Mouse (Mus musculus): ENCODE measurements at regions not wholly inside any gene's neighbourhood (a gene's known extent, or its start where the extent isn't known, plus 50 kb on each side); places are given as distances from the start of the nearest gene placed in this dataset.

- peak; percentile 46 for DNase-seq (ENCODE audit: low read depth, low spot score)
Observed at GRCm38 (mm10) chr11:110588280-110588679, 189.4 kb downstream of the Map2k6 start.

DNA sequence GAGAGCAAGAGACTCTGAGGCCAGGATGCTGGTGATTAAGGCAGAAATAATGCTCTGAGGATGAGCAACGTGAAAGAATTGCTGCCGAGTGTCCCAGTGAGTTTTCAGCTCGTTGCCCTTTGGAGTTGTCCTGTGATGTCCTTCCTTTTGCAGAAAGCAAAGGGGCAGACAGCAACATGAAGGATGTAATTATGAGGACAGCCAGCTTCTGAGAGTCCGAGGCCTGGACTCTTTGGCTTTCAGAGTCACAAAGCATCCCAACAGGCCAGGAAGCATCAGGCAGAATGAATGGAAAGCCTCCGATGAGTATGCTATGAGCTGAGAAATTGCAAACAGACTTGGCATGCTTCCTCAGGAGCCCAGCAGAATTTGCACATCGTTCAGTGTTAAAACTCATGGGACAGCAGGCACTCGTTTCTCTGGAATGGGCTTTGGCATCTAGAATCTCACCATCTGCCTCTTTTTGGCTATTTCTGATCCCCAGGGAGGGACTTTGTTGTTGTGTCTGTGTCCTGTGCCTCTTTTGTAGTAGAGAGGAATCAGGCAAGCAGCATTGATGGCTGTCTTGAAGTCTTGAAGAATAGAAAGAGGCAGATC lies 196.4 kb downstream of the Map2k6 start:
- DNase-seq (ENCODE audit: low read depth, low spot score) = no peak

GRCm38 (mm10) chr11:110605041-110605882 lies 206.3 kb downstream of the Map2k6 start:
- DNase-seq (ENCODE audit: low read depth, low spot score) = no peak

- no peak for DNase-seq (ENCODE audit: low read depth, low spot score)
Observed at GRCm38 (mm10) chr11:110609276-110609675, 210.4 kb downstream of the Map2k6 start.

GRCm38 (mm10) chr11:110610831-110611230 lies 211.9 kb downstream of the Map2k6 start:
- DNase-seq (ENCODE audit: low read depth, low spot score) = no peak

DNA sequence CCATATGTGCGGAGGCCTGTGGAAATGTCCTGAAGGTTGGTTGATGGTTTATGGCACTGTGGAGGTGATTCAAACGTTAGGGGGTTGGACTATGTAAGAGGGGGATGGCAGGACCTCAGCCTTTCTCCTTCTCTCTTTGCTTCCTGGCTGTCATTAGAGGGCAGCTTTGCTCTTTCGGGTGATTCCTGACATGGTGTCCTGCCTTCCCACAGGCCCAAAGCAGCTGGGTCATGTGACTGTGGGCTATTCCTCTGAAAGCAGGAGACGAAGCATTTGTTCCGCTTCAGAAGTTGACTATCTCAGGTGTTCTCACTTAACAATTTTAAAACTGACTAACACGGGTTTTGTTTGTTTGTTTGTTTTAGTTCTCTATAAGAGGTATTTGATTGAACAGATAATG lies 233.1 kb downstream of the Map2k6 start:
- DNase-seq (ENCODE audit: low read depth, low spot score) = no peak

GRCm38 (mm10) chr11:110633351-110633750 lies 234.4 kb downstream of the Map2k6 start:
- no peak for DNase-seq (ENCODE audit: low read depth, low spot score)

GRCm38 (mm10) chr11:110642485-110642884 lies 243.6 kb downstream of the Map2k6 start:
- DNase-seq (ENCODE audit: low read depth, low spot score) = no peak

GRCm38 (mm10) chr11:110649575-110650210 lies 250.8 kb downstream of the Map2k6 start:
- DNase-seq (ENCODE audit: low read depth, low spot score) = no peak

DNA sequence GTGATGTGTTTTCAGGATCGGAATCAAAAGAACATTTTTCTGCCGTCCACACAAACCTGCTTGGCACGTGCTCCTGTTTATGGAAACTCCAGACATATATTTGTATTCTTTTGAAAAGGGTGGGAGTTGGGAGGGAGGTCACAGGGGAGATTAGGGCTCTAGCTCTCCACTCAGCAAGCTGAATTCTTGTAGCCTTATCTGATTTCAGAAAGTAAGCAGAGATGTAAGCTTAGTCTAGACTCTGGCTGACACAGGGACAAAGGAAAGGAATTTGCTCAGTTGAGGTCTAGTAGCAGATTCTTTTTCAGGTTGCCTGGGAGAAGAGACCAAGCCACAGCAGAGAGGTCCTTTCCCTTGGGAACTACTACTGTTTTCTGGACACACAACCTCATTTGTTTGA lies 253.1 kb downstream of the Map2k6 start:
- no peak for DNase-seq (ENCODE audit: low read depth, low spot score)

GRCm38 (mm10) chr11:110656524-110657156 lies 257.7 kb downstream of the Map2k6 start:
- no peak for DNase-seq (ENCODE audit: low read depth, low spot score)

- no peak for DNase-seq (ENCODE audit: low read depth, low spot score)
Observed at GRCm38 (mm10) chr11:110657854-110658253, 258.9 kb downstream of the Map2k6 start.

DNA sequence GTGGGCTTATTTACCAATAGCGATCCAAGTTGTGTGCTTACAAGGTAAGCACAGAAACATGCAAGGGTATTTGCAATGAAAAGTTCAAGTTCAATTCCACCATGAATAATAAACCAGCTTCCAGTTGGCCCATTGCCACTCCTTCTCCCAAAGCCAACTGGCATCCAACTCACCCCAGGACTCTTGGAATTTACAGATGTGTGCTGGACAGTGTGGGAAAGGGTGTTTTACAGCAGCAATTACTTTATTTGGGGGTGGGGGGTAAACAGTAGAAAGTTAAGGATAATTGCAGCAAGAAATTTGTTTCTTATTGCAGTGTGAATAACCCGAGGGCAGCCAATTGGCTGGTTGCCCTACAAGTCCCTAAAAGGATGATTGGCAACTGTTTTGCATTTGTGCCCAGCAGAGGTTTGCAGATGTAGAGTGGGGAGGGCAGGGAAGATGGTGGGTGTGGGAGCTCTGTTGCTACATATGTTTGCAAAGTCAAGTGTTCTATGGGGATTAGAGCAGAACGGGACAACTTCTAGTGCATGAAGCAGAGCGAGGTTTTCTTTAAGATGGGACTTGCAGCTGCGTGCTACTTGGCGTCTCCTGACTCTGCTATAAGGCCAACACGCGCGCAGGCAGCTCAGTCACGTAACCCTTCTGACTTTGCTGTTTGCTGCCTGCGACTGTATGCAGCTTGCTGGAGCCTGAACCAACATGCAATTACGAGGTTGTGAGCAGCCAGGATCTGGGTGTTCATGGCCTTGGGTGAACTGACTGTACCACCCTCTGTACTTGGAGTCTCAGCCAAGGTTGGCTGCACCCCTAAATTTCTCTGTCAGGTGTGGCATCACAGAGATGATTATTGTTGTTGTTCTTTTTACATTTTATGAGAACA lies 271.9 kb downstream of the Map2k6 start:
- no peak for DNase-seq (ENCODE audit: low read depth, low spot score)

DNA sequence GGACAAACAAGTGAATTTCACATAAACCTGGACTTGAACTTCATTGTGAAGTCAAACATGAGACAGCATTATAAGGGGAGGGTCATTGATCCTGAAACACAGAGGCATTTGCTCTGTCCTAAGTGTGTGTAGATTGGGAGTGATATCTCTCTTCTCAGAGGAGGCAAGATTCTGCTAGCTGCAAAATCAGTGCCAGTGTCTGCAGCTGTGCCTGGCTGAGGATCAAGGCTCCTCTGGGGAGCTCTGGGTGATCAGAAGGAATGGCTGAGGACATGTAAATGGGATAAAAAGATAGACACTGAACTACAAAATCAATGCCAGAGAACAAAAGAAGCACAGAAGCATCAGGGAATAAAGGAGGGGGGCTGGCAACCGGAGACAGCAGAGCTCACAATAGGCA lies 274.0 kb downstream of the Map2k6 start:
- no peak for DNase-seq (ENCODE audit: low read depth, low spot score)

DNA sequence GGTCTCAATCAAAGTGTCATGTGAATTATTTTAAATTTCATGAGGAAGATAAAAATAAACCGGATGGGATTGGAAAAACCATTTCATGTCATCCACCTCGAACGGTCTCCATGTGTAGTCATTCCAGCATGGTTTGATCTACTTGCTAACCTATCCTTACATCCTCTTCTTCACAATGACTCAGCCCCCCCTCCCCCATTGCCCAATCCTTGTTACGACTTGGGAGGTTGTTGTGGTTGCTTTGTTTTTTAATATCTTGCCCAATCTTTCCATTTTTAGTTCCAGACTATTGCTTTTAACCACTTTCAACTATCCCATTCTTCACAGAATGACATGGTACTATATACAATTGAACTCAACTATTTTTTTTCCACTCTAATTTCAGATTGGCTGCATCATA lies 275.0 kb upstream of the Kcnj16 start:
- no peak for DNase-seq (ENCODE audit: low read depth, low spot score)

DNA sequence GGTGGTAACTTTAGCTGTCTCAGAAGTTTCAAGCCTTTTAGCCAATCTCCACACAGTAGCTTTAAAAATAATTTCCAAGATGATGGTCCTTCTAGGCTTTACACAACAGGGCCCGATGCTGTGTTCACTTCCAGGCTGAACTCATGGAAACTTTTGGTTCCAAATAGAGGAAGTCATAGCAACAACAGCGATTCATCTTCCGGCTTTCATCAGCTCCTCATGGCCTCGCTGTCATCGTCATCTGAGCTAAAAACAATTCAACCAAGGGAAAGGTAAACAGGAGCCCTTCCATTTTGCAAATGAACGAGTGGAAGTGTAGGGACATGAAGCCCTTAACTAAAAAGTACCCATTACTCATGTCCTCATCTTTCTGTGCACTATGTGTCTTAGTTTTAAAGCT lies 270.8 kb upstream of the Kcnj16 start:
- DNase-seq (ENCODE audit: low read depth, low spot score) = no peak

DNA sequence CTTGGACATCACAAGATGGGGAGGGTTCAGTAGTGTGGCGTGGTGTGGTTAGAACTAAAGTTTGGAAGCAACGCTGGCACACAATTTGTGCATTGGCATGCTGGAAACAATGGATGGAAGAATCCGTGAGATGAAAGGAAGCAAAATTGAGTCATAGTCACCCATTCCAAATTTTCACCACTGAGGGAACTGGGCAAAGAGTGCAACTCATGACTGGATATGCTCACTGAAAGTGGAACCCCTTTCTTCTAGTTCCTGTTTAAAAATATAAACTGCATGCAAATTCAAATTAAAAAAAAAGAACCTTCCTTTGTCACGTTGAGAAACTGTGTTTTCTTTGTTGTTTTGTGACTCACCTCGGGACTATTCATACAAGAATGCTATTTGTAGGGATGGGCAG lies 269.5 kb upstream of the Kcnj16 start:
- no peak for DNase-seq (ENCODE audit: low read depth, low spot score)

- no peak for DNase-seq (ENCODE audit: low read depth, low spot score)
Observed at GRCm38 (mm10) chr11:110700976-110701375, 266.9 kb upstream of the Kcnj16 start.

DNA sequence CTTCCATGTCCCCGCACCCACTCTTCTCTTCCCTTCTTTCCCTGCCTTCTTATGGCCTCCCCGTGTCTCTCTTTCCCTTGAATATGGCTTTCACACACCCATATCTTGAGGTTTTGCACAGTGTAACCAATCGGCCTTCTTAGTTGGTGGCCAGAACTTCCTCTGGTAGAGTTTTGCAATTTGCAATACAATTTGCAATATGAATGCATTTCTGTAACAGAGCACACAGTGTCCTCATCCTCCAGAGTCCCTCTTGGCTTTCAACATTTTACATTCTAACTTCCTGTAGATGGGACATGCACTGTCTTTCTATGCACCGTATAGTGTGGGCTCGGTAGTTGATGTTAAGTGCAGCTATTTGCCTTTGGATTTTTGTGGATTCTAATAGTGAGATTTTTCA lies 265.7 kb upstream of the Kcnj16 start:
- no peak for DNase-seq (ENCODE audit: low read depth, low spot score)

GRCm38 (mm10) chr11:110703511-110703910 lies 264.3 kb upstream of the Kcnj16 start:
- DNase-seq (ENCODE audit: low read depth, low spot score) = peak; percentile 32

- peak; percentile 61 for DNase-seq (ENCODE audit: low read depth, low spot score)
Observed at GRCm38 (mm10) chr11:110707328-110707727, 260.5 kb upstream of the Kcnj16 start.
